In the genomic region with DNA sequence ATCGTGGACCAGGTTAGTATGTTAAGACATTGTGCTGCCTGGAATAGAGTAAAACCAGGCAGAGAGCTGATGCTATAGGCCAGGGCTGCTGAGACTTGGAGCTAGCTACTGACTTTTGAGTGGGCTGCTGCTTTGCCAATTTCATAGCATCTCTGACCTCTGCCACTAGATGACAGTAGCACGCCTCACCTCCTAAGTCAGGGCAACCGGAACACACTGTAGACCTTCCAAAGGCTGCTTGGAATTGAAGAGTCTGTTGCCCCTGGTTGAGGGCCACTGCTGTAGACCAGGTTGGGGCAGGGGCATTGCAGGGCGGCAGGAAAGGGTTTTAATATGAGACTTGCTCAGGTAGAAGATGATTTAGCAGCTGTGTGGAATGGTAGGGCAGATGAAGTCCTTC, we compare ENCODE assay signal across 9 mouse cellular contexts. TPM values are rescaled to one million over a fixed set of nuclear protein-coding genes. Genes with fewer than 3 reads are reported as not detected.
DNase-seq lines count a peak whose midpoint lies in the region; ATAC-seq and TF ChIP-seq lines count a peak whose summit lies in the region.
"Had no signal": no experiment of that assay in that cellular context is flagged by ENCODE, and none has a peak within 500 bp of the region (broad histone marks: within the 10 kb centered on the region; RNA-seq: fewer than 3 reads in every experiment).

No protein-coding gene starts in this region.

- DNase-seq in heart, adult 2 months, result no peak
- DNase-seq in neural tube, embryonic 10.5 days (ENCODE audit: extremely low spot score, low spot score), result no peak
- peak; percentile 50 for DNase-seq in thymus, postnatal 4 days
- DNase-seq in T-cell, adult 2 months (ENCODE audit: low spot score), result no peak
- no peak for DNase-seq in layer of hippocampus, postnatal 36 days

- H3K4me1 ChIP-seq in heart, adult 2 months (ENCODE audit: control insufficient read depth, insufficient read depth, low read length), result no peaks in the 10 kb centered on the region
- no peaks in the 10 kb centered on the region for H3K4me1 ChIP-seq in heart, embryonic 11.5 days (ENCODE audit: control insufficient read depth, insufficient read depth, low read length)
- H3K4me1 ChIP-seq in neural tube, embryonic 13.5 days (replicated peaks), result no peaks in the 10 kb centered on the region
- H3K4me1 ChIP-seq in hindbrain, embryonic 15.5 days (replicated peaks), result no peaks in the 10 kb centered on the region

- H3K27me3 ChIP-seq in heart, adult 2 months (ENCODE audit: control insufficient read depth, insufficient read depth, low read length), result no peaks in the 10 kb centered on the region
- no peaks in the 10 kb centered on the region for H3K27me3 ChIP-seq in heart, embryonic 11.5 days (ENCODE audit: control insufficient read depth, insufficient read depth, low read length)
- H3K27me3 ChIP-seq in neural tube, embryonic 13.5 days, result no peaks in the 10 kb centered on the region
- no peaks in the 10 kb centered on the region for H3K27me3 ChIP-seq in hindbrain, embryonic 15.5 days

- no peaks in the 10 kb centered on the region for H3K9me3 ChIP-seq in heart, embryonic 11.5 days (replicated peaks; ENCODE audit: control insufficient read depth, low read length)
- no peaks in the 10 kb centered on the region for H3K9me3 ChIP-seq in neural tube, embryonic 13.5 days
- no peaks in the 10 kb centered on the region for H3K9me3 ChIP-seq in hindbrain, embryonic 15.5 days

- H3K9ac ChIP-seq in heart, adult 2 months (ENCODE audit: low read depth, low read length), result no peak overlapping the region
- H3K9ac ChIP-seq in heart, embryonic 11.5 days (ENCODE audit: low read depth, low read length), result no peak overlapping the region
- no peak overlapping the region for H3K9ac ChIP-seq in neural tube, embryonic 13.5 days
- no peak overlapping the region for H3K9ac ChIP-seq in hindbrain, embryonic 15.5 days

- no peak overlapping the region for H3K4me3 ChIP-seq in heart, adult 2 months
- H3K4me3 ChIP-seq in heart, embryonic 11.5 days (ENCODE audit: low read depth, low read length), result no peak overlapping the region
- no peak overlapping the region for H3K4me3 ChIP-seq in neural tube, embryonic 13.5 days
- no peak overlapping the region for H3K4me3 ChIP-seq in hindbrain, embryonic 15.5 days
- H3K4me3 ChIP-seq: erythroblast, embryonic 14.5 days had no signal

- H3K36me3 ChIP-seq in heart, adult 2 months (ENCODE audit: control insufficient read depth, insufficient read depth, low read length), result peaks cover 3% of the 10 kb centered on the region; the same call in 1 of the 2 replicates
- H3K36me3 ChIP-seq in heart, embryonic 11.5 days (ENCODE audit: control insufficient read depth, insufficient read depth, low read length), result peaks cover 15% of the 10 kb centered on the region
- peaks cover 62% of the 10 kb centered on the region for H3K36me3 ChIP-seq in neural tube, embryonic 13.5 days
- peaks cover 41% of the 10 kb centered on the region for H3K36me3 ChIP-seq in hindbrain, embryonic 15.5 days

- no peaks in the 10 kb centered on the region for H3K79me2 ChIP-seq in heart, adult 2 months (replicated peaks; ENCODE audit: control insufficient read depth, insufficient read depth, low read length)

- H3K27ac ChIP-seq in heart, adult 2 months, result no peak overlapping the region
- no peak overlapping the region for H3K27ac ChIP-seq in heart, embryonic 11.5 days (ENCODE audit: low read depth, low read length)
- H3K27ac ChIP-seq in neural tube, embryonic 13.5 days (replicated peaks), result no peak overlapping the region
- H3K27ac ChIP-seq in hindbrain, embryonic 15.5 days (replicated peaks), result no peak overlapping the region

- ATAC-seq in heart, embryonic 11.5 days (replicated peaks; ENCODE audit: insufficient number of reproducible peaks, low FRiP score, low TSS enrichment), result no peak
- peak; percentile 47; the same call in 1 of the 2 replicates for ATAC-seq in neural tube, embryonic 13.5 days (ENCODE audit: low read depth)
- ATAC-seq in hindbrain, embryonic 15.5 days (ENCODE audit: low FRiP score, low read depth), result peak; percentile 51; the same call in 1 of the 2 replicates

- intact Hi-C loops in heart, adult 2 months (cut with DNase I), result loop anchor here (2.0 to 5.0 kb wide), 3 partner anchors 18 to 258 kb away; no protein-coding TSS in a partner anchor

- 72% methylated on average over 4 of the region's 4 CpGs for WGBS in heart, adult 2 months
- WGBS in heart, embryonic 11.5 days (ENCODE audit: insufficient replicate concordance), result 72% methylated on average over 4 of the region's 4 CpGs
- whole genome bisulfite sequencing in neural tube, embryonic 13.5 days, result 87% methylated on average over 4 of the region's 4 CpGs
- 88% methylated on average over 4 of the region's 4 CpGs for WGBS in hindbrain, embryonic 15.5 days

- H3K4me2 ChIP-seq in heart, embryonic 11.5 days, result no peak overlapping the region
- no peak overlapping the region for H3K4me2 ChIP-seq in neural tube, embryonic 13.5 days
- no peak overlapping the region for H3K4me2 ChIP-seq in hindbrain, embryonic 15.5 days

- TF ChIP-seq POLR2A in heart, adult 2 months (IDR thresholded peaks at IDR 0.05; ENCODE audit: insufficient read depth, low read depth, low read length), result no peak

- TF ChIP-seq EP300 in heart, adult 2 months (IDR thresholded peaks at IDR 0.05; ENCODE audit: insufficient read depth, low read depth, low read length), result peak; percentile 71; the same call in 1 of the 2 replicates

- peak; percentile 78 for TF ChIP-seq CTCF in heart, adult 2 months (IDR thresholded peaks at IDR 0.05)

RNA-seq across cellular contexts. Expression of gene Prep, which starts 47.5 kb away (rescaled TPM):
- total RNA-seq in heart, adult 2 months (2021), result 10 to 100 TPM; 12.1 to 13.8 TPM
- 7.9 and 11.8 TPM in 2 replicates for polyA plus RNA-seq in heart, adult 2 months (2012; rRNA removed)
- polyA plus RNA-seq in heart, embryonic 11.5 days (2014; fragmentation: Nextera tagmentation; extraction: Ambion mirVana), result 18.9 and 24.0 TPM in 2 replicates
- polyA plus RNA-seq in neural tube, embryonic 13.5 days (2015; fragmentation: Nextera tagmentation; extraction: Ambion mirVana), result 26.4 and 28.6 TPM in 2 replicates
- polyA plus RNA-seq in hindbrain, embryonic 15.5 days (2015; fragmentation: Nextera tagmentation; extraction: Ambion mirVana), result 25.6 and 27.2 TPM in 2 replicates
- total RNA-seq in layer of hippocampus, postnatal 36 days (2021), result 1 to 10 TPM; 8.8 to 9.3 TPM
